Mouse (Mus musculus) CH12F3 (cell line): ENCODE results near the gene E130208F15Rik.

Experiments used
- in situ Hi-C: fragments of 300-500 bp; cut with MboI; formaldehyde crosslinking; loops from 2 replicates; pipeline ENCODE4 v1.14.3; 2020; ENCODE audit warnings: low sequenced_read_pairs

E130208F15Rik gene

DNA sequence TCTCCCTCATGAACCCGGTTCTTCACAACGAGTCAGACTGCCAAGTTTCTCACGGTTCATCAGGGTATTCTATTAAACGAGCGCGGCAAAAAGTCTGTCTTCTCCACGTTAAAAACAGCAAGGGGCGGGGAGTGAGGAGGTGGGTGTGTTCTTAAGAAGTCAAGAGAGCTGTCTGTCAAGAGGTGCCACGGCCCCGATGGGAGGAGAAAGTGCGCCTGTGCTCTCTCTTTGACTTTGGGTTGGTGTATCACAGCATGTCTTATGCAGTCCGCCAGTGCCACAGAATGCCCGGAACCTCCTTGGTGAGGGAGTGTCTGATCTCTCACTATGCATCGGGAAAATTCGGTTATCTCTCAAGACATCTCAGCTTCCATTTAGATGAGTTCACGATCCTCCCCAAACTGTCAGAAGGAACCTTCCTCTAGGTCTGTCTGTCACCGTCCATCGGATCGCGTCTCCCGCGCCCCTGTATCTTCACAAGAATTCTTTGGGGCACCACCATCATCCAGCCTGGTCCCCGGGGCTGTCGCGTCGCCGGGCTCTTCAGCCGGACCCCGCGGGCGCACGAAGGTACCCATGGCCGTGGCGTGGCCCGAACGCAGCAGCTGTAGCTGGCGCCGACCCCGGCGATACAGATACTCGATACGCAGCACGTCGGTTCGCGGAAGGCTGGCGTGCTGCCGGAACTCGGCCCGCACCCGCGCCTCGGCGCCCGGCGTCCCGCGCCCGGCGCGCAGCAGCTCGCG, at the start of gene E130208F15Rik:
E130208F15Rik (plus strand) TSS at position 202 of the 746 bp plus-strand sequence.
- in situ Hi-C loops = no loop called here

DNA sequence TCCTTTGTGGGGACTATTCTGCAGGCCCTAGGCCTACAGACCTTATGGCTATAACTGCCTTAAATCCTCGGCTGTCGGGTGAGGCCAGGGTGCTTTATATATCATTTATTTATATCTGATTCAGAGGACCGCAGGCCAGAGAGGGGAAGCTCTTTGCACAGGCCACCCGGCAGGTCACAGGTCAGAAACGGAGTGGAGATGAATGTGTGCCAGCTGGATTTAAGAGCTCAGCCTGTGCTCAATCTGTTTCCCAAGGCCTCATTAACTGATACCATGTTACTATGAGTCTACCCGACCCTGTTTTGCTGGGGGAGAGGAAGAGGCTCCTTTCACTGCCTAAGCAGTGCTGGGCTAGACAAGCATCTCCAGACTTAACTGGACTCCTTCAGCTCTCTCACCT, 47.2 kb upstream of the E130208F15Rik start:
- in situ Hi-C loops = no loop called here

DNA sequence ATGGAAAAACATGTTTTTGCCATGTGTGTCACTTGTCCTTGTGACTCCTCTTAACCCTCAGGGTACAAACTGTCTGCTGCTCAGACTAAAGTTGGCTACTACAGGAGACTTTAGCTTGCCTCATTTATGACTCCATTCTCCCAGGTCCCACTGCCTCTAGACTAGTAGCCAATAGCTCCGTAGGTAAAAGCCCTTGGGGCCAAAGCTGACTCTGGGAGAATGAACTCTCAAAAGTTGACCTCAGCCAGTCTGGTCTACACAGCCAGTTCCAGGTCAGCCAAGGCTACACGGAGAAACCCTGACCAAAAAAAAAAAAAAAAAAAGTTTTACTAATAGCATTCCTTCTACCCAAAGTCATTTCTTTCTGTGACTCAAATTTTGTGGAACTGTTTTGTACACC, 42.6 kb upstream of the E130208F15Rik start:
- in situ Hi-C loops = no loop called here

GRCm38 (mm10) chr7:30279536-30279935, 42.0 kb upstream of the E130208F15Rik start:
- in situ Hi-C loops = no loop called here

DNA sequence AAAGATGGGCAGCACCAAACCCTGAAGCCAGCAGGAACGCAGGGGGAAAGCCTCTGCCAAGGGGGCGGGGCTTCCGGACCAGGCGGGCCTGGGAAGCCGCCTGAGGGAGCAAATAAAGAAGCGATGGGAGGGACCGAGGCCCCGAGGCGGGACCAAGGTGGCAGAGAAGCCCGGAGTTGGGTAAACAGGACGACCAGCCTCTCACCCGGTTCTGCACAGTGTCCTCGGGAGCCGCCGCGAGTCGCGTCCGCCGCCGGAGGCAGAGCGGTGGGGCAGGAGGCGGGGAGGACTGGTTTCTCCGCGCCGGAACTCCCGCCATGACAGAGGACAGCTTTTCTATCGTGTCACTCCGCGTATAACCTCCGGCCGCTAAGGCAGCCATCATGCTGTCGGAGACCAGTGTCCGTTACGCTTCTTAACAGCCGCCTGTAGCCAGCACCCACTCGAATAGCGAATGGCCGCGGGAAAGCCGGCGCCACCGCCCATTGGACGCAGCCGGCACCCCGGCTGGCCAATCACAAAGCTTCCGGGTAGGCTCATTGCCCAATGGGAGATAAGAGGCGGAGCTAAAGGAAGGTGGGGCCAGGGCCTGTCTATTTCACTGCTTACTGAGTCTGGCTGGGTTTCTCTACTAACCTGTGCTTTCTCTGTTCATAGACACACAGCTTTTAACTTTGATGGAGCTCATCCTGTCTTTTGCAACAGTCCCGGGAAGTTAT, 41.4 kb upstream of the E130208F15Rik start, which contains the start of the genes Thap8 and Wdr62:
Thap8 (plus strand) TSS at position 144 of the 719 bp plus-strand sequence.
Wdr62 (minus strand) TSS at position 469 of the 719 bp plus-strand sequence.
- in situ Hi-C loops = no loop called here

GRCm38 (mm10) chr7:30280670-30281138, 40.8 kb upstream of the E130208F15Rik start:
- in situ Hi-C loops = no loop called here

- in situ Hi-C loops = no loop called here
Observed at GRCm38 (mm10) chr7:30281522-30281921, 40.0 kb upstream of the E130208F15Rik start.

GRCm38 (mm10) chr7:30282740-30283139, 38.8 kb upstream of the E130208F15Rik start:
- in situ Hi-C loops = no loop called here

DNA sequence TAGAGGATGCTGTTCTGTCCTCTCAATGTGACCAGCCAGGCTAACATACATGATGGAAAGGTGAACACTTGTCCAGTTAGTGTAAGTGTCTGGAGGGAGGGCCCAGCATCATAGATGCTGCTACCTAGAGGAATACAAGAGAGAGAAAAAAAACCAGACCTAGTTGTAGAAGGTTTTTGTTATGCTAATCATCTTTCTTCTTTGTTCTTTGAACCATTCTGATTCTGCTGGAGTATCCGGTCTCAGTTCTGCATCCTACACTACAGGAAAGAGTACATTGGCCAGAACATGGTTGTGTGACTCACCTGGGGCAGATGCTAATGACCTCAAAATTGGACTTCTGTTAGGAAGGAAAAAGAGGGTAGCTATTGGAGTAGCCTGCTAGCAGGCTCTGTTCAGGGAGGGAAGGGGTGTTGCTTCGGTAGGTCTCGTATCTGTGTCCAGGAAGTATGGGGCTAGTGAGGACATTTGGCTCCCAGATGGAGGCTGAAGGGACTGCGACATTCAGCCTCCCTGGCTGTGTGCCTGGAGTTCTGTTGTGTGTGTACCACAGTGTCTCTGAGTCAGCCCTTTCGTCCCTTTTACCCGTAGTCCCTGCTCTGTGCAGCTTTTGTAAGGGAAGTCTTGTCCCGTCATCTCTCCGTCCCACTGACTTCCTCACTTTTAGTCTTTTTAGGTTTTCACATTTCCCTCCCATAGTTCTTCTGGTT, 34.7 kb upstream of the E130208F15Rik start:
- in situ Hi-C loops = no loop called here

DNA sequence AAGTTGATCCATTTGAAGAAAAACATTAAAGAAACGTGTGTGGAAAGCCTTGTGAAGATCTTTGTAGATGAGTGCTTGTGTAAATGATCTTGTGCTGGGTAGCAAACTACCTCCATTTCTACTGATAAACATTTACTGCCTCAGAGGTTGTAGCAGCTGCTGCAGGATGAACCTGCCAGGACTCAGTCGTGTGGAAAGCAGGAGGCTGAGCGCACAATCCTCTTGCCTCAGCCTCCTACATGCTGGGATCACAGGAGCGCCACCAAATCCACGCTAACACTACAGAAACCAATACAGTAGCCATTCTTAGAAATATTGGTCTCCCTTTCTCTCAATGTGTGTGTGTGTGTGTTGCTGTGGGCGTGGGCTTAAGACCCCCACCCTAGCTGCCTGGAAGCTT, 33.5 kb upstream of the E130208F15Rik start:
- in situ Hi-C loops = no loop called here

DNA sequence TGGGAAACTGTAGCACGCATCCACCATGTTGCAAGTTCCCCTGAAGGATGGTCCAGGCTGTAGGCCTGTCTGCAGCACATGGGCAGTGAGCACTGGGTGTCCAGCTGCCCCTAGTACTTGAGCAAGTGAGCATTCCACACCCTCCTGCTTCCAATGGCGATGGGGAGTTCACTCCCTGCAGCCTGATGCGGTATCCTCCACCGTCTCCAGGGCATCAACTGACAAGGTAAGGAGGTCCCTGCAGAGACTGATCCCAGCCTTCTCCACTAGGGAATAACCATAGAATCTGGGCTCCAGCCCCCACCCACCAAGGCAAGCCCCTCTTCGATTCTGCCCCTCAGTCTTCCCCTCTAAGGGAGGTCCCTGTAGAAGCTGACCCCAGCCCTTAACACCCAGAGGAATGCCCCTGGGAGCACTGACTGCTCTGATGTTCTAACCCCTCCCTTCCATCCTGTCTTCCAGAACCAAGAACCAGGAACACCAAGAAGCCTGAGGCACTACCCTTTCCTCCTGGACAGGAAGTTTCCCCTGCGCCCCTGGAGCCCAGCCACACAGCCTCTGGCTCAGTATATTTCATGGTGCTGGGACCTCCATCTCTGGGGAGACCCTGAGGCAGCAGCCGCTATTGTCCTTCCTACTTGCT, 32.3 kb upstream of the E130208F15Rik start:
- in situ Hi-C loops = no loop called here

DNA sequence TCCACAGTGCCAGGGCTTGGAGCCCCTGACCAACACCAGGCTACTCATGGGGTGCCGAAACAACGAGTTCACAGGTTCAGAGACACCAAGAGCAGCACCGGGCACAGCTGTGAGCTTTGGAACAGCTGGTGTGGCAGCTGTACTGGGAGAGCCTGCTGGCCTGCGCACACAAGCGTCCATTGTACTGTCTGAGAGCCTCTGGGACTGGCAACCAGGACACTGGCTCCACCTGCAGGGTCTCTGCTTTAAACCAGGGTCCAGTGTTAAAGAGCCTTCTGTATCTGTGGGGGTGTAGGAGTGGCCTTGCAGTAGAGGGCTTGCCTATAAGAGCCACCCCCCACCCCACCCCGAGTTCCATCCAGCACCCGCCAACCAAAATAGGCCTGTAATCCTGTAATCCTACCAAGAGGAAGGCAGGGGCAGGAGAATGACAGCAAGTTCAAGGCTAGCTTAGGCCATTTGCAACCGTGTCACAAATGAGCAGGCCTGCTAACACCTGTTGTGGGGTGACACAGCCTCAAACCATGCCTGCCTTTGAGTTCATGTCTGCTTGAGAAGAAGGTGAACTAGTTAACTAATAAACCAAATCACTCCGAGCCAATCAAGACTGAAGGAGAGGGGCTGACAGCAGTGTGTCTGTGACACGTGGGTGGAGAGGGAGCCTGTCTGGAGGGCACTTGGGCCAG, 31.7 kb upstream of the E130208F15Rik start:
- in situ Hi-C loops = no loop called here

DNA sequence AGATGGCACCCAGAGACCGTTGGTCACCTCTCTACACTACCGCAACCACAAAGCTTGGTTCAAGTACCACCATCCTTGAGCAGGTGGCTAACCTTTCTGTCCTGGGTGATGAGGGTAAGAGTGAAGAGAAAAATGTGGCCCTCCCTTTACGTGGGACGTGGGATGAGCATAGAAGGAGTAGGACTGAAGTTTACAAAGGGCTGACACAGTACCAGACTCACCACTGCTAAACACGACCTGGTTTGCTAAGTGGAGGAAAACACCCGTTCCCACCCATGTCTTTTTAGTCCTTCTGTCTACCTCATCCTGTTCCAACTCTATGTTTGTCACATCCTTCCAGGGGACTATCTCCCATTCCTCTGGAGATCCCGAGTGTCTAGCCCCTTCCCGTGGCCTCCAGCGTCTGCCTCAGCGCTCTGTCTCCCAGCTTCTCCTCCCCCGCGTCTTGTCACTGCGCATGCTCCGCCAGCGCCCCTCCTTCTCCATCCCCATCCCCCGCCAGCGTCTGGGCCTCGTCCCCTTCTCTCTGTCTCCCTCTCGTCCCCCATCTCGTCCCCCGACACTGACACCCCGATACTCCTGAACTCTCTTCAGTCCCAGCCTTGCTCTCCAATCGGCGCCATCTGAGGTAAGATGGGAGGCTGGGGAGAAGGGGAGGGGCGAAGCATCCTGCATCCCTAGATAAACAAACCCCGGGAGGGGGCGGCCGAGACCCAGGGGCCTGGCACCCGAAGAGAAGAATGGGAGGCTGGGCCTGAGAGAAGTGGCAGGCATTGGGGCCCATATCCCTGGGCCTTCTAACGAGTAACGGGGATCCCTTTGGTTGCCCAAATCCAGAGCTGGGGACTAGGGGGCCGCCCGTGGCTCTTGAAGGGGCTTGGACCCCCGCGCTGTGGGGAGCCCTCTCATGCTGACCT, 30.1 kb upstream of the E130208F15Rik start, which contains the start of gene Clip3:
Clip3 (plus strand) TSS at position 514 of the 917 bp plus-strand sequence.
- in situ Hi-C loops = no loop called here

DNA sequence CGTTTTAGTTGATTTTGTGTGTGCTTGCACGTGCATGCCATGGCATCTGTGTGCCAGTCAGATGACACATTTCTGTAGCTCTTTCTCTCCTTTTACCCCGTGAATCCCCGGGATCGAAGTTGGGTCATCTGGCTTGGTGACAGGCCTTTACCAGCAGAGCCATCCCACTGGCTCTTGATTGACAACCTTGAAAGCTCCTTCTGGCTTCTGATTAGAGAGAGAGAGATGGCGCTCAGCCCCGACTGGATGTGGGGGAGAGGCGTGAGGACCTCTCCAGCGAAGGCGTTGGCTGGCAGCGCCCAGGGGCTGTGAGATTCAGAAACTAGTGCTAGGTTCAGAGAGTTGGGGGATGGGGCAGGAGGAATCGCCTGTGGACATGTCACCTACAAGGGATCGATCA, 27.7 kb upstream of the E130208F15Rik start:
- in situ Hi-C loops = no loop called here

- in situ Hi-C loops = no loop called here
Observed at GRCm38 (mm10) chr7:30294296-30294695, 27.2 kb upstream of the E130208F15Rik start.

DNA sequence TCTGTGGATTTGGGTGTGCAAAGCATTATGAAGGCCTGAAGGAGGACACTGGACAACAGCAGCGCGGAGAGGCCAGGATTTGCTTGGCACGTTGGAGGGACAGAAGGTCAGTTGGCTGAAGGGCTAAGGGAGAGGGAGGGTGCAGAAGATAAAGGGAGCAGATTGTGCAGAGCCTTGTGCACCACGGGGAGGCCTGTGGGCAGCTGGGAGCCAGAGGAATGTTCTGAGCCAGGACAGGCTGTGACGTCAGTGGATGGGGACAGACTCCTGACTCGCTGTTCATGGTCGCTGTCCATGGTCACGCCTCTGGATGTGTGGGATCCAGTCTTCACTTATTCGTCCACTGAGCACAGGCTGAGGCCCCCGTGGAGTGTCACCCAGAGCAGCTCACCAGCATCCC, 26.4 kb upstream of the E130208F15Rik start:
- in situ Hi-C loops = no loop called here

DNA sequence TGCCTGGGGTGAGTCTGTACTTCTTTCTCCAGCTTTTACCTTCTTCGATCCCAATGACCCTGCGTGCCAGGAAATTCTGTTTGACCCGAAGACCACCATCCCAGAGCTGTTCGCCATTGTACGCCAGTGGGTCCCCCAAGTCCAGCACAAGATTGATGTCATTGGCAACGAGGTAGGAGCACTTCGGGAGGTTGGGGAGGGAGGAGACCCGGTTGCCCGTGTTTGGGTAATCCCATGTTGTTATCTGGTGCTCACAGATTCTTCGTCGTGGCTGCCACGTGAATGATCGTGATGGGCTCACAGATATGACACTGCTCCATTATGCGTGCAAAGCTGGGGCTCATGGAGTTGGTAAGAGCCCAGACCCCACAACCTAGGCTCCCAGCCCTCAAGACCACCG, 24.7 kb upstream of the E130208F15Rik start:
- in situ Hi-C loops = no loop called here

- in situ Hi-C loops = no loop called here
Observed at GRCm38 (mm10) chr7:30297266-30297665, 24.3 kb upstream of the E130208F15Rik start.

DNA sequence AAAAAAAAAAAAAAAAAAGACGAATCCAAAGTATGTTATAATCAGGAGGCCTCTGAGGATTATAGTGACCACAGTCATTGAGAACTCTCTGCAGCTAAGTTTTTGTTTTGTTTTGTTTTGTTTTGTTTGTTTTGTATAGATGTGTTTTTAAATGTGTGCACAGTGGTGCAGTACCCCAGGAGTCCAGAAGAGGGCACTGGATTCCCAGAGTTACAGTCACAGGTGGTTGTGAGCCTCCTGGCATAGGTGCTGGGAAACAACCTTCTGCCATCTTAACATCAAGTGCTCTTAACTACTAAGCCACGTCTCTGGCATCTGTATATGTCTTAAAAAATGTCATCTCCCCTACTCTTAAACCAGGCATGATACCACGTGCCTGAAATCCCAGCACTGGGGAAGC, 20.6 kb upstream of the E130208F15Rik start:
- in situ Hi-C loops = no loop called here
